In genomic region chr11:69111051-69111810, GRCm38 (mm10) we compare ENCODE assay signal across 8 mouse cellular contexts. TPM values are rescaled to one million over a fixed set of nuclear protein-coding genes. Genes with fewer than 3 reads are reported as not detected.
DNase-seq lines count a peak whose midpoint lies in the region; ATAC-seq and TF ChIP-seq lines count a peak whose summit lies in the region.

No protein-coding gene starts in this region.

- TF ChIP-seq CTCF in bone marrow macrophage, adult 2 months (IDR thresholded peaks at IDR 0.05; ENCODE audit: low read depth, low read length): no peak

- H3K36me3 ChIP-seq in hindbrain, embryonic 10.5 days: peaks cover 34% of the 10 kb centered on the region
- H3K36me3 ChIP-seq in midbrain, embryonic 12.5 days: peaks cover 34% of the 10 kb centered on the region

- intact Hi-C loops in heart, postnatal 14 days (cut with DNase I): no loop called here
- intact Hi-C loops in left cerebral cortex, postnatal 4 days (cut with DNase I): no loop called here

- 7% methylated on average over 21 of the region's 21 CpGs for WGBS in hindbrain, embryonic 10.5 days
- WGBS in midbrain, embryonic 12.5 days: 6% methylated on average over 21 of the region's 21 CpGs

- peaks cover 9% of the 10 kb centered on the region for H3K4me1 ChIP-seq in bone marrow macrophage, adult 2 months (ENCODE audit: control insufficient read depth, insufficient read depth, low read length)
- peaks cover 21% of the 10 kb centered on the region for H3K4me1 ChIP-seq in hindbrain, embryonic 10.5 days (replicated peaks)
- H3K4me1 ChIP-seq in midbrain, embryonic 12.5 days: peaks cover 5% of the 10 kb centered on the region; the same call in 1 of the 2 replicates

- DNase-seq in heart, adult 18-20 months: peak; percentile 4 to 20
- no peak for DNase-seq in heart, postnatal 14 days
- DNase-seq in hindbrain, embryonic 10.5 days (ENCODE audit: low spot score): no peak
- no peak for DNase-seq in left cerebral cortex, postnatal 4 days
- no peak for DNase-seq in frontal cortex, adult 2 months (ENCODE audit: extremely low spot score in 1 of 2, low spot score in 1 of 2)

- peaks cover 47% of the 10 kb centered on the region for H3K27me3 ChIP-seq in hindbrain, embryonic 10.5 days (ENCODE audit: insufficient read depth, poor library complexity, severe bottlenecking)
- H3K27me3 ChIP-seq in midbrain, embryonic 12.5 days: peaks cover 40% of the 10 kb centered on the region

- H3K4me2 ChIP-seq in midbrain, embryonic 12.5 days (replicated peaks): peak overlapping the region; percentile 52

- peak overlapping the region; percentile 58 for H3K4me3 ChIP-seq in bone marrow macrophage, adult 2 months (ENCODE audit: insufficient read depth, low read length)
- H3K4me3 ChIP-seq in hindbrain, embryonic 10.5 days: peak overlapping the region; percentile 59
- H3K4me3 ChIP-seq in midbrain, embryonic 12.5 days: peak overlapping the region; percentile 52

- no peak for ATAC-seq in midbrain, embryonic 12.5 days (ENCODE audit: low FRiP score, low read depth)
- ATAC-seq in megakaryocyte-erythroid progenitor cell, adult 5-6 weeks (replicated peaks; ENCODE audit: low FRiP score, low TSS enrichment, poor library complexity, severe bottlenecking): no peak

- TF ChIP-seq POLR2A in bone marrow macrophage, adult 2 months (IDR thresholded peaks at IDR 0.05; ENCODE audit: borderline replicate concordance, low read depth, low read length): no peak

- H3K9me3 ChIP-seq in hindbrain, embryonic 10.5 days: no peaks in the 10 kb centered on the region
- H3K9me3 ChIP-seq in midbrain, embryonic 12.5 days: no peaks in the 10 kb centered on the region

- H3K9ac ChIP-seq in midbrain, embryonic 12.5 days (replicated peaks): no peak overlapping the region; the same call in 1 of the 2 replicates

- no peak overlapping the region for H3K27ac ChIP-seq in bone marrow macrophage, adult 2 months (ENCODE audit: insufficient read depth, low read depth, low read length)
- peak overlapping the region; percentile 50; the same call in 1 of the 2 replicates for H3K27ac ChIP-seq in hindbrain, embryonic 10.5 days
- no peak overlapping the region for H3K27ac ChIP-seq in midbrain, embryonic 12.5 days (replicated peaks)

RNA-seq across cellular contexts. Expression of gene Hes7, which starts 9.0 kb away (rescaled TPM):
- under 1 TPM in 1 of 2 experiments, not detected in 1; 0.15 TPM for total RNA-seq in heart, adult 18-20 months (2021)
- total RNA-seq in heart, postnatal 14 days (2021): under 1 TPM; 0.14 to 0.32 TPM
- polyA plus RNA-seq in bone marrow macrophage, adult 2 months (2012; ENCODE audit: insufficient read depth, insufficient read length, missing spikeins): 0.71 and 0.88 TPM in 2 replicates
- polyA plus RNA-seq in hindbrain, embryonic 10.5 days (2016; fragmentation: Nextera tagmentation; extraction: Ambion mirVana): 0.14 and 0.48 TPM in 2 replicates
- 0.21 and 0.38 TPM in 2 replicates for polyA plus RNA-seq in midbrain, embryonic 12.5 days (2016; fragmentation: Nextera tagmentation; extraction: Ambion mirVana)
- total RNA-seq in left cerebral cortex, postnatal 4 days (2021): 1 to 10 TPM; 2.3 to 2.6 TPM
- 0.78 and 0.86 TPM in 2 replicates for polyA plus RNA-seq in frontal cortex, adult 2 months (2012; rRNA removed)
- not detected in 2 replicates for total RNA-seq in megakaryocyte-erythroid progenitor cell, adult 5-6 weeks (2014; fragmentation: Nextera tagmentation)
- not detected in 2 replicates for total RNA-seq in megakaryocyte-erythroid progenitor cell, adult 5-6 weeks (2017)

RNA-seq across cellular contexts. Expression of gene 9130213A22Rik, which starts 11.2 kb away (rescaled TPM):
- under 1 TPM; 0.23 to 0.27 TPM for total RNA-seq in heart, adult 18-20 months (2021)
- total RNA-seq in heart, postnatal 14 days (2021): under 1 TPM; 0.33 to 0.44 TPM
- polyA plus RNA-seq in bone marrow macrophage, adult 2 months (2012; ENCODE audit: insufficient read depth, insufficient read length, missing spikeins): 0.35 TPM in 1 of 2 replicates, not detected in the other
- 0.13 TPM in 1 of 2 replicates, not detected in the other for polyA plus RNA-seq in hindbrain, embryonic 10.5 days (2016; fragmentation: Nextera tagmentation; extraction: Ambion mirVana)
- polyA plus RNA-seq in midbrain, embryonic 12.5 days (2016; fragmentation: Nextera tagmentation; extraction: Ambion mirVana): 0.18 and 0.29 TPM in 2 replicates
- total RNA-seq in left cerebral cortex, postnatal 4 days (2021): 1 to 10 TPM; 1.2 to 1.7 TPM
- 1.8 and 1.9 TPM in 2 replicates for polyA plus RNA-seq in frontal cortex, adult 2 months (2012; rRNA removed)
- not detected in 2 replicates for total RNA-seq in megakaryocyte-erythroid progenitor cell, adult 5-6 weeks (2014; fragmentation: Nextera tagmentation)
- total RNA-seq in megakaryocyte-erythroid progenitor cell, adult 5-6 weeks (2017): not detected in 2 replicates

RNA-seq across cellular contexts. Expression of gene Aloxe3, which starts 14.5 kb away (rescaled TPM):
- not detected for total RNA-seq in heart, adult 18-20 months (2021)
- total RNA-seq in heart, postnatal 14 days (2021): not detected
- not detected in 2 replicates for polyA plus RNA-seq in bone marrow macrophage, adult 2 months (2012; ENCODE audit: insufficient read depth, insufficient read length, missing spikeins)
- polyA plus RNA-seq in hindbrain, embryonic 10.5 days (2016; fragmentation: Nextera tagmentation; extraction: Ambion mirVana): 0.22 TPM in 1 of 2 replicates, not detected in the other
- 0.66 and 0.67 TPM in 2 replicates for polyA plus RNA-seq in midbrain, embryonic 12.5 days (2016; fragmentation: Nextera tagmentation; extraction: Ambion mirVana)
- 10 to 100 TPM; 10.8 to 13.1 TPM for total RNA-seq in left cerebral cortex, postnatal 4 days (2021)
- polyA plus RNA-seq in frontal cortex, adult 2 months (2012; rRNA removed): 5.1 and 8.0 TPM in 2 replicates
- not detected in 2 replicates for total RNA-seq in megakaryocyte-erythroid progenitor cell, adult 5-6 weeks (2014; fragmentation: Nextera tagmentation)
- not detected in 2 replicates for total RNA-seq in megakaryocyte-erythroid progenitor cell, adult 5-6 weeks (2017)

RNA-seq across cellular contexts. Expression of gene Per1, which starts 16.2 kb away (rescaled TPM):
- total RNA-seq in heart, adult 18-20 months (2021): 10 to 100 TPM; 38.8 to 48.5 TPM
- total RNA-seq in heart, postnatal 14 days (2021): 100 to 1,000 TPM; 100 to 103 TPM
- 24.7 and 35.9 TPM in 2 replicates for polyA plus RNA-seq in bone marrow macrophage, adult 2 months (2012; ENCODE audit: insufficient read depth, insufficient read length, missing spikeins)
- polyA plus RNA-seq in hindbrain, embryonic 10.5 days (2016; fragmentation: Nextera tagmentation; extraction: Ambion mirVana): 7.8 and 9.8 TPM in 2 replicates
- polyA plus RNA-seq in midbrain, embryonic 12.5 days (2016; fragmentation: Nextera tagmentation; extraction: Ambion mirVana): 9.8 and 10.9 TPM in 2 replicates
- 10 to 100 TPM; 52.8 to 58.0 TPM for total RNA-seq in left cerebral cortex, postnatal 4 days (2021)
- 42.7 and 55.8 TPM in 2 replicates for polyA plus RNA-seq in frontal cortex, adult 2 months (2012; rRNA removed)
- 11.3 and 17.6 TPM in 2 replicates for total RNA-seq in megakaryocyte-erythroid progenitor cell, adult 5-6 weeks (2014; fragmentation: Nextera tagmentation)
- 4.7 and 12.5 TPM in 2 replicates for total RNA-seq in megakaryocyte-erythroid progenitor cell, adult 5-6 weeks (2017)

RNA-seq across cellular contexts. Expression of gene Vamp2, which starts 22.9 kb away (rescaled TPM):
- total RNA-seq in heart, adult 18-20 months (2021): 10 to 100 TPM; 53.9 to 55.4 TPM
- 10 to 100 TPM; 68.8 to 72.6 TPM for total RNA-seq in heart, postnatal 14 days (2021)
- 76.6 and 79.4 TPM in 2 replicates for polyA plus RNA-seq in bone marrow macrophage, adult 2 months (2012; ENCODE audit: insufficient read depth, insufficient read length, missing spikeins)
- 67.1 and 108 TPM in 2 replicates for polyA plus RNA-seq in hindbrain, embryonic 10.5 days (2016; fragmentation: Nextera tagmentation; extraction: Ambion mirVana)
- polyA plus RNA-seq in midbrain, embryonic 12.5 days (2016; fragmentation: Nextera tagmentation; extraction: Ambion mirVana): 123 and 131 TPM in 2 replicates
- total RNA-seq in left cerebral cortex, postnatal 4 days (2021): 100 to 1,000 TPM; 579 to 594 TPM
- 1,200 and 1,339 TPM in 2 replicates for polyA plus RNA-seq in frontal cortex, adult 2 months (2012; rRNA removed)
- total RNA-seq in megakaryocyte-erythroid progenitor cell, adult 5-6 weeks (2014; fragmentation: Nextera tagmentation): 46.7 and 60.3 TPM in 2 replicates
- total RNA-seq in megakaryocyte-erythroid progenitor cell, adult 5-6 weeks (2017): 7.5 and 15.7 TPM in 2 replicates

Comparison
In these comparisons a context has a peak if more than half of its experiments do, and no peak if none do; other contexts are left out.
1. DNase-seq: peak in heart, adult 18-20 months (2 of 2); none in heart, postnatal 14 days (0 of 2), hindbrain, embryonic 10.5 days (single experiment), left cerebral cortex, postnatal 4 days (single experiment) and frontal cortex, adult 2 months (0 of 2).
2. RNA of gene Aloxe3, which starts 14.5 kb away (total RNA-seq): 10.8 to 13.1 TPM in left cerebral cortex, postnatal 4 days; not detected in heart, postnatal 14 days, not detected in heart, adult 18-20 months and not detected in megakaryocyte-erythroid progenitor cell, adult 5-6 weeks; every median in the first group is over 10 times any median in the second.
3. Peak in every context shown above with its lines, with median percentiles within 50 percentile points of each other: H3K4me3 ChIP-seq.